Mouse (Mus musculus): ENCODE measurements around the gene Kdm6a. TPM values are rescaled to one million over a fixed set of nuclear protein-coding genes. Genes with fewer than 3 reads are reported as not detected.
A peak's percentile ranks its signal among the peaks of the same experiment; 100 is the strongest.

Gene Kdm6a
- 10 to 100 TPM; 22.6 to 35.8 TPM for total RNA-seq (2021)
- long read RNA-seq, experiment 1, partial matches to known transcripts = 3 of 7 reads
- long read RNA-seq, experiment 1, other reads (novel, unspliced or antisense) = 4 of 7 reads
- long read RNA-seq, experiment 2, full-length matches to known transcripts = 1 of 5 reads
- long read RNA-seq, experiment 2, partial matches to known transcripts = 0 of 5 reads
- long read RNA-seq, experiment 2, other reads (novel, unspliced or antisense) = 4 of 5 reads

- no peak for TF ChIP-seq CTCF (IDR thresholded peaks at IDR 0.05)
- peak; percentile 99 for DNase-seq
- Histone ChIP-seq H3K27ac (peak within 1 kb of the TSS; percentile 100), H3K4me3 (peak within 1 kb of the TSS; percentile 93)
- intact Hi-C loops (cut with DNase I) = loop anchor here (5.0 kb wide), 2 partner anchors 75 to 95 kb away; no protein-coding TSS in a partner anchor
Observed at GRCm38 (mm10) chrX:18162192-18162857, at the start of gene Kdm6a. Gene Kdm6a (plus strand): TSS chrX:18162575.

DNA sequence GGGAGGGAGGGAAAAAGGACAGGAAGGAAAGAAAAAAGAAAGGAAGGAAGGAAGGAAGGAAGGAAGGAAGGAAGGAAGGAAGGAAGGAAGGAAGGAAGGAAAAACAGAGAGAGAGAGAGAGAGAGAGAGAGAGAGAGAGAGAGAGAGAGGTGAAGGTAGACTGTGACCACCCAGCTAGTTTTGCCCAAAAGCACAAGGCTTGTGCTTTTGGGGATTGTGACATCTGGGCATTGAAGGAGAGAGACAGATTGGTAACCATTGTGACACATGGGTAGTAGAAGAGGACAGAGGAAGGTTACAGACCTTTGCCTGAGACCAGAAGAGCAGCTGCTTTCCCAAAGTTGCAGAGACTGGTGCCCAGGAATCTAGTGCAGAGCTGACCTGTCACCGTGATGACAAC lies 16.8 kb upstream of the Kdm6a start, which contains the start of gene Dusp21:
TSS of gene Dusp21 (plus strand) at position 301 of the 400 bp plus-strand sequence.
- DNase-seq = no peak
- intact Hi-C loops (cut with DNase I) = no loop called here

DNA sequence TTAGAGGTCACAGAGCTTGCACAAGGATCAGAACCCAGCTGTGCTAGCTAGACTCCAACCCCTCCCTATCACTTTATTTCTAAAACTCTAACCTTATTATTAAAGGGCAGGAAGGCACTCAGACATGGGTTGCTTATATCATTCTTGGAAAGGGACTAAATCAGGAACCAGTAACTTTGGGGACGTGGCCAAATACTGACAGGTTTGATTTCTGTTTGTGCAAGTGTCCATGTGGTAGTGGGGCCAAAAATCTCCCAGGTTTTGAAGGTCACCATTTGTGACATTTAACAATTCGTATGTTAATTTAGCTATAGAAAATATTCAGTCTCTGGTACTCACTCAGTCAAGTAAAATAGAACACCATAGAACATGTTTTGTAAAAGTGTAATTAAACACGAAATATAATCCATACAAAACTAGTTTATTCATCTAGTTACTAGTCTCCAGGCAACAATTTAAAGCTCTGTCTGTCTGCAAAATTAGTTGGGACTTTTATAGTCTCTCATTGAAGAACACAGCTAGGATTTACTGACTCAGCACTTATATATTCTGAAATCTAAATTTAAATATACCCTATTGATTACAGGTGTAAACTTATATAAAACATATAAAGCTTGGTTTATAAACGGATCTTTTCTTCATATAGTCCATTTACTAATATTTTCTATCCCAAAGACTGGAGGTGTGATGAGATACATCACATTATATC lies 1.5 kb upstream of the Kdm6a start:
- intact Hi-C loops (cut with DNase I) = loop anchor here (5.0 kb wide), 2 partner anchors 76 to 96 kb away; no protein-coding TSS in a partner anchor
- no peak for DNase-seq
- Histone ChIP-seq H3K4me3 (peak overlapping the region; percentile 93), H3K27ac (peak overlapping the region; percentile 100)
- TF ChIP-seq CTCF (IDR thresholded peaks at IDR 0.05) = no peak

More for the DNA sequence above, 16.8 kb upstream of the Kdm6a start, which contains the start of gene Dusp21:
- no peak within 1 kb of the TSS for H3K4me3 ChIP-seq
- TF ChIP-seq CTCF (IDR thresholded peaks at IDR 0.05) = no peak
- no peak within 1 kb of the TSS for H3K27ac ChIP-seq

DNA sequence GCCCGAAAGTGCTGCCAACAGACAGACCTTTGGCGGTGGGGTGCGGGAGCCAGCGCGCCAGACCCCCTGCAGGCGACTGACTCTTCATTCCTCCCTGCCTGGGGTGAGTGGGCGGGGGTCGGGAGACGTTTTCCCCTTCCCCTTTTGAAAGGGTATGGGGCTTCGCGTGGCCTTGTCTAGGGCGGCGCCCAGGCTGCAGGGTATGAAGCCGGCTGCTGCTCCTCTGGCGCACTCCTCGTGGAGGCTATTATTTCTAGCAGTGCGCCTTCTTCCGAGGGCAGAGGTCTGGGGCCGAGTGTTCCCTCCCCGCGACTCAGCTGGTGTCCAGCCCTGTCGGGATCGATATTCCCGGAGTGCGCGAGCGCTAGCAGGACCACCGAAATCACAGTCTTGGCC lies 581 bp upstream of the Kdm6a start:
- TF ChIP-seq CTCF (IDR thresholded peaks at IDR 0.05) = no peak
- no peak for DNase-seq
- intact Hi-C loops (cut with DNase I) = loop anchor here (5.0 kb wide), 2 partner anchors 76 to 96 kb away; no protein-coding TSS in a partner anchor

DNA sequence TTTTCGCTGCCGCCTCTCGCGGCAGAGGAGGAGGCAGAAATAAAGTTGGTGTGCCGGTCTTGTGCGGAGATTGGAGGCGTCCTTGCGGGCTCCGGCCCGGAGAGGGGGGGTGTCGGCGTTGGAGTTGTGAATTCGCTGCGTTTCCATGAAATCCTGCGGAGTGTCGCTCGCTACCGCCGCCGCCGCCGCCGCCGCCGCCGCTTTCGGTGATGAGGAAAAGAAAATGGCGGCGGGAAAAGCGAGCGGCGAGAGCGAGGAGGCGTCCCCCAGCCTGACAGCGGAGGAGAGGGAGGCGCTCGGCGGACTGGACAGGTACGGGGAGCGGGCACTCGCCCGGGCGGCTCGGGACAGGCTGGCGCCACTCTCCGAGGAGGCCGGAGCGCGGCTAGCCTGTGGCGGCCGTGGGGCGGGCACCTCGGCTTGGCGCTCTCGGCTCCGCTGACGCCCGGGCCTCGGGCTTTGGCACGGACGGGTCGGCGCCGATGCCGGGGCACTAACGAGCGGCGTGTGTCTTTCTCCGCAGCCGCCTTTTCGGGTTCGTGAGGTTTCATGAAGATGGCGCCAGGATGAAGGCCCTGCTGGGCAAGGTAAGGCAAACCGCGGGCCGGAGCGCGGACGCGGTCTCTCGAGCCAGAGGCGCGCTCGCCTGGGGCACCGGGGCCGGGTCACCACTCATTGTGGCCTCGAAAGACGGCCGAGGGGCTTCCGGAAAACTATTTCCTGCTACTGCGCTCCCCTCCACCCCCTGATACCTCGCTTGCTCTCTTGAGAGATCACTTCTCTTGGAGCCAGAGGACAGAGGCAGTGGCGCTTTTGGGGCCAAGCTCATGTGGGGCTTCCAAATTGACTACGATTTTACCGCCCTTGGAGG lies 721 bp downstream of the Kdm6a start:
- DNase-seq = peak; percentile 73
- TF ChIP-seq CTCF (IDR thresholded peaks at IDR 0.05) = peak; percentile 12; the same call in 1 of the 2 replicates
- Histone ChIP-seq H3K27ac (peak overlapping the region; percentile 100), H3K4me3 (peak overlapping the region; percentile 93)
- intact Hi-C loops (cut with DNase I) = loop anchor here (5.0 kb wide), 2 partner anchors 74 to 94 kb away; no protein-coding TSS in a partner anchor

More for the DNA sequence above, 581 bp upstream of the Kdm6a start:
- Histone ChIP-seq H3K27ac (peak overlapping the region; percentile 100), H3K4me3 (peak overlapping the region; percentile 93)

- TF ChIP-seq CTCF (IDR thresholded peaks at IDR 0.05) = no peak
- DNase-seq = peak; percentile 27
Observed at GRCm38 (mm10) chrX:18163917-18164624, 1.7 kb downstream of the Kdm6a start.

GRCm38 (mm10) chrX:18165121-18165520 lies 2.7 kb downstream of the Kdm6a start:
- Histone ChIP-seq H3K4me3 (peak overlapping the region; percentile 93), H3K27ac (peak overlapping the region; percentile 100; the same call in 1 of the 2 replicates)
- TF ChIP-seq CTCF (IDR thresholded peaks at IDR 0.05) = no peak
- intact Hi-C loops (cut with DNase I) = no loop called here
- no peak for DNase-seq

More at GRCm38 (mm10) chrX:18163917-18164624, 1.7 kb downstream of the Kdm6a start:
- Histone ChIP-seq H3K4me3 (peak overlapping the region; percentile 93), H3K27ac (peak overlapping the region; percentile 100)
- intact Hi-C loops (cut with DNase I) = loop anchor here (5.0 kb wide), 2 partner anchors 73 to 93 kb away; no protein-coding TSS in a partner anchor

GRCm38 (mm10) chrX:18166961-18167360 lies 4.6 kb downstream of the Kdm6a start:
- Histone ChIP-seq H3K4me3 (no peak overlapping the region), H3K27ac (peak overlapping the region; percentile 48; the same call in 1 of the 2 replicates)
- DNase-seq = no peak
- intact Hi-C loops (cut with DNase I) = no loop called here
- no peak for TF ChIP-seq CTCF (IDR thresholded peaks at IDR 0.05)

DNA sequence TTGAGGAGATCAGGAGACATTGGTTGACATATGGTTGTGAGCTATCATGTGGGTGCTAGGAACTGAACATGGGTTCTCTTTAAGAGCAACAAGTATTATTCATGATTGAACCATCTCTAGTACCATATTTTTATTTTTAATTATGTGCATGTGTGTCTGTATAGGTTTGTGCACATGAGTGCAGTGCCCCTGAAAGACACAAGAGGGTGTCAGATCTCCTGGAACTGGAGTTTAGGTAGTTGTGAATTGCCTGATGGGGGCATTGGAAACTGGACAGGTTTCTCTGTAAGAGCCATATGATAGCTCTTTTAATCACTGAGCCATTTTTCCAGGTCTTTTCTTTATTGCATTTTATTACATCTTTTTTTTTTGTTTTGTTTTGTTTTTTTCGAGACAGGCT lies 6.6 kb downstream of the Kdm6a start:
- no peak overlapping the region for H3K27ac ChIP-seq
- H3K4me3 ChIP-seq = no peak overlapping the region
- intact Hi-C loops (cut with DNase I) = no loop called here
- peak; percentile 40 for TF ChIP-seq CTCF (IDR thresholded peaks at IDR 0.05)
- no peak for DNase-seq

DNA sequence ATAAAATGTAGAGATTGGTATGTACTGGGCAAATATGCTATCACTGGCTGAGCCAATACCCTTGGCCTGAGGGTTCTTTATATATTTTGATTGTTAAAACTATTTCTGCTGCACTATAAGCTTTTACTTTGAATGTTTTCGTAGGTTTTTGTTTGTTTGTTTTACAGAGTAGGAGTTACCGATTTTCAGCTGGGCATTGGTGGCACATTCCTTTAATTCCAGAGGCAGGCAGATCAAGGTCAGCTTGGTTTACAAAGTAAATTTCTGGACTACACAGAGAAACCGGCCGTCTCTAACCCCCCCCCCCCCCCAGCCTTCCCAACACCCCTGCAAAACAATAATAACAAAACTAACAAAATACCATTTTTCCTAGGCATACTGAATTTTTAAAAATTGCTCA lies 12.5 kb downstream of the Kdm6a start:
- Histone ChIP-seq H3K4me3 (no peak overlapping the region), H3K27ac (peak overlapping the region; percentile 46; the same call in 1 of the 2 replicates)
- no peak for DNase-seq
- intact Hi-C loops (cut with DNase I) = no loop called here
- TF ChIP-seq CTCF (IDR thresholded peaks at IDR 0.05) = no peak

DNA sequence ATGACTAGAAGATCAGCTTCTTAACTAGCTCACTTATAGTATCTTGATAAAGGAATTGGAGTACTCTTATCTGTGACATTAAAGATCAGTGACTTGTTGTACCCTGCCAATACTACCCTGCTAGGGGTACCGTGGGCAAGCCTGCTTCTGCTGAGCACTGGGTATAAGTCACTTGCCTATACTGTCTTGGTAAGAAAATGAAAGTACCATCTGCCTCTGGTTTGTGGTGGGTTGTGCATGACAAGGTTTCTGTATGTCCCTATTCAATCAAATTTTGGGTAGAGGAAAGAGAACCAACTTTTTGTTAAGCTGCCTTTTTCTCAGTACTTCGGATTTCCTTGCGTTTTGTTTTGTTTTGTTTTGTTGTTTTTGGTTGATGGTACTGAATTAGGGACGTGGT lies 15.4 kb downstream of the Kdm6a start:
- Histone ChIP-seq H3K4me3 (no peak overlapping the region), H3K27ac (no peak overlapping the region)
- intact Hi-C loops (cut with DNase I) = no loop called here
- no peak for TF ChIP-seq CTCF (IDR thresholded peaks at IDR 0.05)
- DNase-seq = no peak

Data from gastrocnemius, adult 2 months (tissue).